Mouse (Mus musculus) neural tube, embryonic 13.5 days (tissue): ENCODE results near the gene Gm13539. TPM values are rescaled to one million over a fixed set of nuclear protein-coding genes. Genes with fewer than 3 reads are reported as not detected.
"Not testable (repeated sequence)": the region's sequence is repeated elsewhere in the genome, so short reads cannot be mapped to it uniquely, and the experiment has no call there.

Source experiments
- ATAC-seq: fragments of 200-750 bp; cut with Nextera tagmentation; 2 replicates; pipeline ENCODE4 v1.8.0; 2017; ENCODE audit warnings: low read depth, mild to moderate bottlenecking, moderate TSS enrichment, moderate library complexity
- H3K27ac ChIP-seq: fragments of 300-500 bp; sonication (generic); replicated peaks from 2 replicates; pipeline ENCODE4 v1.5.1; 2015; ENCODE audit warnings: moderate library complexity, mild to moderate bottlenecking, inconsistent platforms
- H3K27me3 ChIP-seq: fragments of 300-500 bp; sonication (generic); 2 replicates; pipeline ENCODE4 v1.6.1; 2015; ENCODE audit warnings: mild to moderate bottlenecking, inconsistent platforms
- H3K36me3 ChIP-seq: fragments of 300-500 bp; sonication (generic); 2 replicates; pipeline ENCODE4 v1.6.1; 2015; ENCODE audit warnings: mild to moderate bottlenecking, inconsistent platforms
- H3K4me1 ChIP-seq: fragments of 300-500 bp; sonication (generic); replicated peaks from 2 replicates; pipeline ENCODE4 v1.6.1; 2015; ENCODE audit warnings: inconsistent platforms
- H3K4me2 ChIP-seq: fragments of 300-500 bp; sonication (generic); 2 replicates; pipeline ENCODE4 v1.6.1; 2015; ENCODE audit warnings: inconsistent platforms, mild to moderate bottlenecking, moderate library complexity
- H3K4me3 ChIP-seq: fragments of 300-500 bp; sonication (generic); 2 replicates; pipeline ENCODE4 v1.5.1; 2015; ENCODE audit warnings: mild to moderate bottlenecking, inconsistent platforms
- H3K9ac ChIP-seq: fragments of 300-500 bp; sonication (generic); 2 replicates; pipeline ENCODE4 v1.6.1; 2015; ENCODE audit warnings: moderate library complexity, mild to moderate bottlenecking, inconsistent platforms
- H3K9me3 ChIP-seq: fragments of 300-500 bp; sonication (generic); 2 replicates; pipeline ENCODE4 v1.6.1; 2016; ENCODE audit warnings: inconsistent platforms
- WGBS: fragments of 180-500 bp; shearing (Covaris S2); methylation state at CpG from one replicate; pipeline ENCODE4 v1.1.7; 2015; 5-methylcytosine and 5-hydroxymethylcytosine counted together
- polyA plus RNA-seq: library from polyadenylated mRNA; unstranded; fragments of >200 nt; fragmentation: Nextera tagmentation; extraction: Ambion mirVana; gene quantifications from 2 replicates; pipeline ENCODE4 v1.2.1, GENCODE M21; 2015

The Gm13539 gene
- polyA plus RNA-seq, 1 experiment from 2014 or later: not detected

DNA sequence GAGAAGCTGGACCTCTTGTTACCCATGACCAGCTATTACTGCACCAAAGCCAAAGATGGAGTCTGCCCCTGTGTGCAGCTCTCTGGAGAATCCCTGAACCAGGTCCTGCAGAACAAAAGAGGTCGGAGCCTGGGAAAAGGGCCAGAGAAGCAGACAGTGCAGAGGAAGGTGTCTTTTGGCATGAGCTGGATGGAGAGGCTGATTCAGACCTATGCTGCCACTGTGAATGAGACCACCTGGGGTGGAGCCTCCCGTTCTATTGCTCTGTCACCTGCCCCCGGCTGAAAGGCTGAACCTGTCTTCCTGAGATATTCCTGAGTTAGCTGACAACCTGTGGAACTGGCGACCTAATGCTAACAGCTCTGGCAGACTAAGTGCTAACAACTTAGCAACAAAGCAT is 1.1 kb upstream of the Gm13539 start:
- H3K36me3 ChIP-seq: no peaks in the 10 kb centered on the region
- no peak overlapping the region for H3K27ac ChIP-seq
- H3K4me2 ChIP-seq: no peak overlapping the region
- H3K9ac ChIP-seq: no peak overlapping the region
- H3K9me3 ChIP-seq: no peaks in the 10 kb centered on the region
- no peak for ATAC-seq
- no peaks in the 10 kb centered on the region for H3K27me3 ChIP-seq
- H3K4me3 ChIP-seq: no peak overlapping the region
- no peaks in the 10 kb centered on the region for H3K4me1 ChIP-seq
- 56% methylated on average over 4 of the region's 4 CpGs for WGBS

- H3K36me3 ChIP-seq: no peaks in the 10 kb centered on the region
- no peaks in the 10 kb centered on the region for H3K4me1 ChIP-seq
- no peaks in the 10 kb centered on the region for H3K27me3 ChIP-seq
- no peak overlapping the region for H3K27ac ChIP-seq
- 67% methylated on average over 5 of the region's 5 CpGs for WGBS
- ATAC-seq: no peak
- H3K9ac ChIP-seq: no peak overlapping the region
- H3K9me3 ChIP-seq: no peaks in the 10 kb centered on the region
- no peak overlapping the region for H3K4me3 ChIP-seq
- H3K4me2 ChIP-seq: no peak overlapping the region
Observed at GRCm38 (mm10) chr2:25785573-25786322, 3.7 kb downstream of the Gm13539 start.

DNA sequence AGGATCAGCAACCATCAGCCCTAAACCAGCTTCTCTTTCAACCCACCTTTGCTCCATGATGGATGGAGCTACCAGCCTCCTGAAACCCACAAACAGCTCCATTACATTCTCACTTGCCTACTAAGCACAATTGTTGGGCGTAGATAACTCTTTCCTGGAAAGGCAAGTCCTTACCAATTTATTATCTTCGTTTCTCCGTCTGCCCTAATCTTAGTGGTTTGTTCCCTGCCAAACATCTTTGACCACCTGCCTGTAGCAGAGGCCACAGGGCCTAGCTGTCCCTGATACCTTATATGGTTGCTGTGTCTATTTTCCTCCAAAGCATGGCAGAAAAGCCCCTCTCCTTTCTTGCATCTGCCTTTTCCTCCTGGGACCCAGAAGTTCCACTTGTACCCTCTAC is 7.0 kb downstream of the Gm13539 start:
- Histone ChIP-seq H3K36me3 (no peaks in the 10 kb centered on the region), H3K4me2 (no peak overlapping the region), H3K9me3 (no peaks in the 10 kb centered on the region), H3K27ac (no peak overlapping the region), H3K9ac (no peak overlapping the region), H3K27me3 (no peaks in the 10 kb centered on the region), H3K4me1 (no peaks in the 10 kb centered on the region), H3K4me3 (no peak overlapping the region)
- 90% methylated on average over 3 of the region's 3 CpGs for WGBS
- ATAC-seq: no peak

GRCm38 (mm10) chr2:25797635-25798034 is 15.6 kb downstream of the Gm13539 start:
- Histone ChIP-seq H3K4me1 (peaks cover 9% of the 10 kb centered on the region), H3K27ac (no peak overlapping the region), H3K36me3 (no peaks in the 10 kb centered on the region), H3K9me3 (no peaks in the 10 kb centered on the region), H3K4me3 (no peak overlapping the region), H3K4me2 (no peak overlapping the region), H3K9ac (no peak overlapping the region), H3K27me3 (no peaks in the 10 kb centered on the region)
- ATAC-seq: no peak
- 53% methylated on average over 2 of the region's 2 CpGs for WGBS

DNA sequence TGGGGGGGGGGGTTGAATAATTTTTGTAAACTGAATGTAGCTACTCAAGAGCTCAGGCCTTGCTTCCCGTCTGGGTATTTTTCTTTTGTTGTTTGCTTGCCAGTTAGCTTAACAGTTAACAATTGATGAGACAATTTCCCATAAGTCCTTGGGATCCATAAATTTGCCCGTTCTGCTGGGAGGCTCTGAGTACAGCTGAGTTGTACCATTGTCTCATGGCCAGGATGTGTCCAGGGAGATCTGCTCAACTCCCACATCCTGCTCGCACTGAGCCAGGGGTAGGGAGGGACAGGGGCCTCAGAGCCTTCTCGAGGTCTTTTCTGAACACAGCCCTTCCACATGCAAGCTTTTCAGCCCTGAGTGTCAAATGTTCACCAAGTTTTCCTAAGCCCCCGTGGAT is 16.0 kb downstream of the Gm13539 start:
- Histone ChIP-seq H3K36me3 (no peaks in the 10 kb centered on the region), H3K9ac (no peak overlapping the region), H3K4me2 (no peak overlapping the region), H3K9me3 (no peaks in the 10 kb centered on the region), H3K27me3 (no peaks in the 10 kb centered on the region), H3K4me1 (peaks cover 9% of the 10 kb centered on the region), H3K4me3 (no peak overlapping the region), H3K27ac (no peak overlapping the region)
- WGBS: 33% methylated on average over 5 of the region's 5 CpGs
- no peak for ATAC-seq

GRCm38 (mm10) chr2:25811711-25812110 is 29.7 kb downstream of the Gm13539 start:
- H3K9ac ChIP-seq: no peak overlapping the region
- no peaks in the 10 kb centered on the region for H3K9me3 ChIP-seq
- no peak overlapping the region for H3K4me3 ChIP-seq
- 84% methylated on average over 2 of the region's 2 CpGs for WGBS
- H3K4me2 ChIP-seq: no peak overlapping the region
- no peak for ATAC-seq
- no peak overlapping the region for H3K27ac ChIP-seq
- no peaks in the 10 kb centered on the region for H3K4me1 ChIP-seq
- H3K27me3 ChIP-seq: no peaks in the 10 kb centered on the region
- no peaks in the 10 kb centered on the region for H3K36me3 ChIP-seq

DNA sequence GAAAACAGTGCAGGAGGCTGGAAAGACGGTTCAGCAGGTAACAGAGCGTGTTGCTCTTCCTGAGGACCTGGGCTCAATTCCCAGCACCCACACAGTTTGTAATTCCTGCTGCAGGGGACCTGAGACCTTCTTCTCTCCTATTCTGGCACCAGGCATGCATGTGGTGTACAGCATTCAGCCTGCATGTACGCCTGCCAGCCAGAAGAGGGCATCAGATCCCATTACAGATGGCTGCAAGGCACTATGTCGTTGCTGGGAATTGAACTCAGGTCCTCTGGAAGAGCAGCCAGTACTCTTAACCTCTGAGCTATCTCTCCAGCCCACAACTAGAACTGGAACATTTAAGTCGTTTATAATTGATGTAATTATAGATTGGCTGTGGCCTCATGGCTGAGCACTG is 31.3 kb downstream of the Gm13539 start:
- H3K36me3 ChIP-seq: no peaks in the 10 kb centered on the region
- no peak overlapping the region for H3K9ac ChIP-seq
- H3K4me2 ChIP-seq: no peak overlapping the region
- WGBS: 80% methylated on average over 5 of the region's 5 CpGs
- no peak overlapping the region for H3K27ac ChIP-seq
- no peaks in the 10 kb centered on the region for H3K9me3 ChIP-seq
- no peaks in the 10 kb centered on the region for H3K27me3 ChIP-seq
- no peaks in the 10 kb centered on the region for H3K4me1 ChIP-seq
- ATAC-seq: no peak
- H3K4me3 ChIP-seq: no peak overlapping the region

DNA sequence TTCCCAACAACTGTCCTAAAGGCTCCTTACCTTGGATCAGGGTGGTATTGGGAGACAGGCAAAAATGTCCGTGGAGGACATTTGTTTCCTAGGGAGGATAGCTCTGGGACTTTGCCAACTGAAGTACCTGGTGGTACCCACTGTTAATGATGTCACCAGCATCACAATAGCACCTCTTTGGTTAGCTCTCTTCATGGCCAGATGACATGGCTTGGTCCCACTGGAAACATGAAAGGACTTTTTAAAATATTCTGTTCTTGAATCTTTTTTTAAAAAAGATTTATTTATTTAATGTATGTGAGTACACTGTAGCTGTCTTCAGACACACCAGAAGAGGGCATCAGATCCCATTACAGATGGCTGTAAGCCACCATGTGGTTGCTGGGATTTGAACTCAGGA is 33.7 kb downstream of the Gm13539 start, which contains the start of gene Glt6d1:
Gene Glt6d1 (minus strand): TSS at position 101 of the 400 bp plus-strand sequence.
- H3K9ac ChIP-seq, ATAC-seq, H3K27ac ChIP-seq, H3K4me1 ChIP-seq, H3K4me2 ChIP-seq, H3K9me3 ChIP-seq, H3K27me3 ChIP-seq, H3K4me3 ChIP-seq, H3K36me3 ChIP-seq: not testable (repeated sequence)
- 81% methylated on average over 1 of the region's 1 CpGs for WGBS

DNA sequence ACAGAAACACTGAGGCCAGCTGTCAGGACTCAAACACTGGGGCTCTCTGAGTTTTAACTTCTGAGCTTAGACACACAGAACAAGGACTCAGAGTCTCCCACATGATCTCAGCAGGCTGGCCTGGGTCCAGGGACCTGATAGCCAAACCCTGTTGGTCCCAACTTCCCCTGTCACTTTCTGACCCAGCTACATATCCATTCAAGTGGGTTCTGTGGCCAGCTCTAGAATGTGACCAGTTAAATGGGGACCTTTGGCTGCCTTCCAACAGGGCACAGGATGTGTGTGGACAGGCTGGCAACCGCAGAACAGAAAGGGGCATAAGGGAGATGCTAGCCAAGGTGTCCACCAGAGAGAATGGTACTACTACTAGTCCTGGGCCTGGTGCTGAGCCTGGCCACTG is 40.7 kb downstream of the Gm13539 start, which contains the start of gene Lcn9:
Gene Lcn9 (plus strand): TSS at position 348 of the 400 bp plus-strand sequence.
- Histone ChIP-seq H3K9ac (no peak within 1 kb of the TSS), H3K27me3 (no peaks in the 10 kb centered on the region), H3K4me1 (no peaks in the 10 kb centered on the region), H3K27ac (no peak within 1 kb of the TSS), H3K4me2 (no peak within 1 kb of the TSS), H3K4me3 (no peak within 1 kb of the TSS), H3K36me3 (no peaks in the 10 kb centered on the region), H3K9me3 (no peaks in the 10 kb centered on the region)
- no peak for ATAC-seq
- WGBS: 92% methylated on average over 1 of the region's 1 CpGs

GRCm38 (mm10) chr2:25824751-25825150 is 42.7 kb downstream of the Gm13539 start:
- Histone ChIP-seq H3K4me2 (no peak overlapping the region), H3K4me1 (no peaks in the 10 kb centered on the region), H3K9me3 (no peaks in the 10 kb centered on the region), H3K27ac (no peak overlapping the region), H3K4me3 (no peak overlapping the region), H3K9ac (no peak overlapping the region), H3K27me3 (no peaks in the 10 kb centered on the region), H3K36me3 (no peaks in the 10 kb centered on the region)
- no peak for ATAC-seq
- 86% methylated on average over 3 of the region's 3 CpGs for WGBS

- Histone ChIP-seq H3K27ac (no peak overlapping the region), H3K9me3 (no peaks in the 10 kb centered on the region), H3K4me3 (no peak overlapping the region), H3K9ac (no peak overlapping the region), H3K27me3 (no peaks in the 10 kb centered on the region), H3K4me2 (no peak overlapping the region), H3K36me3 (no peaks in the 10 kb centered on the region), H3K4me1 (no peaks in the 10 kb centered on the region)
- ATAC-seq: no peak
- WGBS: 84% methylated on average over 8 of the region's 8 CpGs
Observed at GRCm38 (mm10) chr2:25828344-25828947, 46.4 kb downstream of the Gm13539 start.

- H3K9ac ChIP-seq: no peak overlapping the region
- no peak overlapping the region for H3K4me2 ChIP-seq
- no peak for ATAC-seq
- H3K27ac ChIP-seq: no peak overlapping the region
- H3K9me3 ChIP-seq: no peaks in the 10 kb centered on the region
- no peaks in the 10 kb centered on the region for H3K36me3 ChIP-seq
- H3K4me1 ChIP-seq: no peaks in the 10 kb centered on the region
- H3K4me3 ChIP-seq: no peak overlapping the region
- WGBS: 86% methylated on average over 3 of the region's 3 CpGs
- no peaks in the 10 kb centered on the region for H3K27me3 ChIP-seq
Observed at GRCm38 (mm10) chr2:25830786-25831185, 48.7 kb downstream of the Gm13539 start.

GRCm38 (mm10) chr2:25836291-25836690 is 54.2 kb downstream of the Gm13539 start:
- no peak overlapping the region for H3K4me3 ChIP-seq
- no peak overlapping the region for H3K4me2 ChIP-seq
- H3K27ac ChIP-seq: no peak overlapping the region
- 50% methylated on average over 5 of the region's 5 CpGs for WGBS
- H3K36me3 ChIP-seq: no peaks in the 10 kb centered on the region
- no peaks in the 10 kb centered on the region for H3K4me1 ChIP-seq
- no peak overlapping the region for H3K9ac ChIP-seq
- H3K27me3 ChIP-seq: no peaks in the 10 kb centered on the region
- no peaks in the 10 kb centered on the region for H3K9me3 ChIP-seq
- peak; percentile 77 for ATAC-seq
